Mouse (Mus musculus): ENCODE measurements around the gene Ace.

DNA sequence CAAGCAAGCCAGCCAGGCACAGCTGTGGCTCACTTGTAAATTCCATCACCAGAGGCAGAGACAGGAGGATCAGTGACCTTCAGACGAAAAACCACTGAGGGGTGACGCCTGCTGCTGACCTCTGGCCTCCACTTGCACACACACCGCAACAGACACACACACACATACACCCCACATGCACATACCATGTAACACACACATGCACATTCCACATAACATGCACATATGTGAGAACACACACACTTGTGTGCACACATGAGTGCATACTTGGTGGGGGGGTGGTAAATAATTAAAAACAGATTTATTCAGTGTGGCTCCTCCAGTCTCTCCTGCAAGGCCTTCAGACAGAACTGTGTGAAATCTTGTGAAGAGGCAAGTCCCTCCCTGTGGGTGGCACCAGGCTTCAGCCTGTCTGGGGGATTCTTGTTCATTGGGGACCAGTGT is 16.1 kb upstream of the Ace start:
- no peak for TF ChIP-seq GATA1 (IDR thresholded peaks at IDR 0.05; ENCODE audit: low read length)
- TF ChIP-seq TAL1 (IDR thresholded peaks at IDR 0.05; ENCODE audit: low read length) = no peak
